Mouse (Mus musculus) heart, embryonic 16.5 days (tissue): ENCODE results near the gene Eif3l. TPM values are rescaled to one million over a fixed set of nuclear protein-coding genes. Genes with fewer than 3 reads are reported as not detected.

ENCODE experiments used
- ATAC-seq: fragments of 200-750 bp; cut with Nextera tagmentation; replicated peaks from 2 replicates; pipeline ENCODE4 v1.8.0; 2017; ENCODE audit warnings: moderate number of reproducible peaks; ENCODE audit not compliant: insufficient read depth, low FRiP score; ENCODE audit errors: extremely low read depth
- H3K27ac ChIP-seq: fragments of 300-500 bp; sonication (generic); 2 replicates; pipeline ENCODE4 v1.5.1; 2014; ENCODE audit warnings: mild to moderate bottlenecking, low read length, control low read depth, moderate library complexity
- H3K27me3 ChIP-seq: fragments of 300-500 bp; sonication (generic); 2 replicates; pipeline ENCODE4 v1.6.1; 2014; ENCODE audit warnings: low read length, mixed read lengths; ENCODE audit not compliant: control insufficient read depth, insufficient read depth
- H3K36me3 ChIP-seq: fragments of 300-500 bp; sonication (generic); 2 replicates; pipeline ENCODE4 v1.6.1; 2014; ENCODE audit not compliant: control insufficient read depth, insufficient read depth
- H3K4me1 ChIP-seq: fragments of 300-500 bp; sonication (generic); 2 replicates; pipeline ENCODE4 v1.6.1; 2014; ENCODE audit warnings: low read length, mixed read lengths; ENCODE audit not compliant: control insufficient read depth, insufficient read depth
- H3K4me2 ChIP-seq: fragments of 300-500 bp; sonication (generic); 2 replicates; pipeline ENCODE4 v1.6.1; 2014; ENCODE audit warnings: low read depth, mild to moderate bottlenecking, control low read depth, low read length
- H3K4me3 ChIP-seq: fragments of 300-500 bp; sonication (generic); 2 replicates; pipeline ENCODE4 v1.5.1; 2014; ENCODE audit warnings: mild to moderate bottlenecking, control low read depth, low read length
- H3K9ac ChIP-seq: fragments of 300-500 bp; sonication (generic); 2 replicates; pipeline ENCODE4 v1.6.1; 2014; ENCODE audit warnings: low read length, control low read depth
- H3K9me3 ChIP-seq: fragments of 300-500 bp; sonication (generic); replicated peaks from 2 replicates; pipeline ENCODE4 v1.6.1; 2016; ENCODE audit warnings: low read length; ENCODE audit not compliant: control insufficient read depth
- WGBS: fragments of 180-500 bp; shearing (Covaris S2); extraction: QIAGEN DNeasy Blood & Tissue Kit; methylation state at CpG from one replicate; pipeline ENCODE4 v1.1.7; 2014; 5-methylcytosine and 5-hydroxymethylcytosine counted together
- polyA plus RNA-seq: library from polyadenylated mRNA; unstranded; fragments of >200 nt; fragmentation: Nextera tagmentation; extraction: Ambion mirVana; gene quantifications from 2 replicates; pipeline ENCODE4 v1.2.1, GENCODE M21; 2015

The Eif3l gene
- polyA plus RNA-seq, 1 experiment from 2014 or later, result 161 TPM

DNA sequence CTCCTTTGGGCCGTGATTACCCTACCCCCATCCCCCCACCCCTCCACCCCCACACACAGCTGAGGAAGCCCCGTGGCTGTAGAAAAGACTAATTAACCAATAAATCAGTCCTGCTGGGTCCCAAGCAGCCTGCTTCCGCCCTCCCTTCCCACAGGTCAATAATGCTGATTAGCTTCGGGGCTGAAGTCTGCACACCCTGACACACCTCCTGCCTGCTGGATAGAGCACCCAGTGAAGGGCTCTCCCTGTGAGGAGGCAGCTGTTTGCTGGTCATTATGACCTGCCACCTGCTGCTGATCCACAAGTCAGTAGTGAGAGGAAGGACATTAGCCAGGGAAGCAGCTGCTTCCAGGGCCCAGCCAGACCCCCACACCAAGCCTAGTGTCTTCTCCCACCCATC lies 30.1 kb upstream of the Eif3l start:
- H3K9me3 ChIP-seq, result no peaks in the 10 kb centered on the region
- H3K4me2 ChIP-seq, result no peak overlapping the region
- WGBS, result 41% methylated on average over 4 of the region's 4 CpGs
- no peak overlapping the region for H3K4me3 ChIP-seq
- H3K9ac ChIP-seq, result no peak overlapping the region
- no peak for ATAC-seq
- H3K27me3 ChIP-seq, result peaks cover 39% of the 10 kb centered on the region
- no peak overlapping the region for H3K27ac ChIP-seq
- H3K4me1 ChIP-seq, result peaks cover 16% of the 10 kb centered on the region
- H3K36me3 ChIP-seq, result no peaks in the 10 kb centered on the region

- Histone ChIP-seq H3K9me3 (no peaks in the 10 kb centered on the region), H3K9ac (no peak overlapping the region), H3K4me2 (no peak overlapping the region), H3K27ac (no peak overlapping the region), H3K36me3 (peaks cover 8% of the 10 kb centered on the region), H3K27me3 (peaks cover 13% of the 10 kb centered on the region), H3K4me1 (no peaks in the 10 kb centered on the region), H3K4me3 (no peak overlapping the region)
- no peak for ATAC-seq
- 62% methylated on average over 4 of the region's 4 CpGs for WGBS
Observed at GRCm38 (mm10) chr15:79048186-79048585, 26.8 kb upstream of the Eif3l start.

- 0 out of 2 replicates have a peak, but pooled peaks have one; percentile 29 for ATAC-seq
Observed at GRCm38 (mm10) chr15:79050160-79050845, 24.7 kb upstream of the Eif3l start.

GRCm38 (mm10) chr15:79050964-79051363 lies 24.0 kb upstream of the Eif3l start:
- H3K27me3 ChIP-seq, result 0 out of 2 replicates have a peak, but pooled peaks cover 2% of the 10 kb centered on the region
- H3K4me3 ChIP-seq, result no peak overlapping the region
- H3K4me1 ChIP-seq, result no peaks in the 10 kb centered on the region
- ATAC-seq, result no peak
- no peak overlapping the region for H3K4me2 ChIP-seq
- WGBS, result 71% methylated on average over 2 of the region's 2 CpGs
- no peak overlapping the region for H3K9ac ChIP-seq
- H3K27ac ChIP-seq, result no peak overlapping the region
- no peaks in the 10 kb centered on the region for H3K9me3 ChIP-seq
- peaks cover 35% of the 10 kb centered on the region for H3K36me3 ChIP-seq

More at GRCm38 (mm10) chr15:79050160-79050845, 24.7 kb upstream of the Eif3l start:
- Histone ChIP-seq H3K27ac (no peak overlapping the region), H3K4me2 (no peak overlapping the region), H3K4me1 (no peaks in the 10 kb centered on the region), H3K27me3 (0 out of 2 replicates have a peak, but pooled peaks cover 2% of the 10 kb centered on the region), H3K4me3 (no peak overlapping the region), H3K9ac (no peak overlapping the region), H3K36me3 (peaks cover 28% of the 10 kb centered on the region), H3K9me3 (no peaks in the 10 kb centered on the region)
- 58% methylated on average over 9 of the region's 9 CpGs for WGBS

DNA sequence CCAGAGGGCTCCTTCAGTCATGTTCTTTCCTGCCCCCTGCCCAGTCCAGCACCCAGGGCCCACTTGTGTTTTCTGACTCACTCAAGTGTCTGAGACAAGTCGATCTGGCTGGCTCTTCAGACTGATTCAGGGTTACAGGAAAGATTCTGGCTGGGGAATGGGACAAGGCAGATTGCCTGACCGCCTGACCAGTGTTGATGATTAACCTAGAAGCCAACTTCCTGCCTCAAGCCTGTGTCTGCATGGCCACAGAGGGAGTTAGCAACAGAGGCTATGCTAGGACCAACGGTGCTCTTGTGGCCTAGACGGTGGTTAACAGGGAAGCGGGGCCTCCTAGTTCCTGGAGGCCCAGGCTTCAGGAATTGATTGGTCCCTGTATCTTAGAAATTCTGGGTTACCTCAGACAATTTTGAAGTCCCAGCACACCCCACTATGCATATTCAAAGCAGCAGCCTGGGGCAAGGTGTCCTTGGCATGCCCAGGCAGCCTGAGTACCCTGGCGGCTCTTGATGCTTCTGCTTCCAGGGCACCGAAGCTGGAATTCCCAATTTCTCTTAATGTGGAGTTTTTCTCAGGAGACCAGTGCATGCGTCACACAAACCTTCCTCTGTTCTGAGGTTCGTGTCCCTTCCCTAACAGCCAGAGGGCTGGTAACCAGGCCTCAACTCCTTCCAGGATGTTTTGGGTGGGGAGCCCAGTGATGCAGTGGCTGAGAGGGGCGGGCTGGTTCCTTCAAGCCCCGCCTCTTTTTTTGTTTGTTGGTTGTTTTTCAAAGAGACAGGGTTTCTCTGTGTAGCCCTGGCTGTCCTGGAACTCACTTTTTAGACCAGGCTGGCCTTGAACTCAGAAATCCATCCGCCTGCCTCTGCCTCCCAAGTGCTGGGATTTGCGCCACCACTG lies 23.3 kb upstream of the Eif3l start:
- Histone ChIP-seq H3K4me3 (no peak overlapping the region), H3K9ac (no peak overlapping the region), H3K27me3 (0 out of 2 replicates have a peak, but pooled peaks cover 2% of the 10 kb centered on the region), H3K36me3 (peaks cover 42% of the 10 kb centered on the region), H3K4me1 (no peaks in the 10 kb centered on the region), H3K4me2 (no peak overlapping the region), H3K9me3 (no peaks in the 10 kb centered on the region), H3K27ac (no peak overlapping the region)
- 68% methylated on average over 13 of the region's 13 CpGs for WGBS
- ATAC-seq, result no peak

GRCm38 (mm10) chr15:79052366-79052765 lies 22.6 kb upstream of the Eif3l start:
- 82% methylated on average over 2 of the region's 2 CpGs for WGBS

DNA sequence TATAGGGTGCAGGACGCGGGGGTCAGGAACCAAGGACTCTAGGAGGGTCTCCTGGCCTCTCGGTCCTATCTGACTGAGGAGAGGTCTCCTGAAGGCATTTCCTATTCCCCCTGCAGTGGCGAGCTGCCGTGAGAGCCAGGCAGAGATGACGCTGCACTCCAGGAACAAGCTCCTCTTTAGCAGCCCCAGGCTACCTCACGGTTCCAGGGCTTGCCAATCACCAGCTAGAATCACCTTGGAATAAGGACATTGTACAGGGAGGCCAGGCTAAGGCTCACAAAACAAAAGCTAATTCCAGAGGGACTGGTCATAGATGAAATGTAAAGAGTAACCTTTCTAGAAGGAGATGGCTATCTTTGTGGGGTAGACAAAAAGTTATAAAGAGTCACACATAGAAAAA lies 18.4 kb upstream of the Eif3l start:
- no peaks in the 10 kb centered on the region for H3K9me3 ChIP-seq
- H3K27ac ChIP-seq, result no peak overlapping the region
- H3K27me3 ChIP-seq, result no peaks in the 10 kb centered on the region
- no peak overlapping the region for H3K4me2 ChIP-seq
- H3K36me3 ChIP-seq, result peaks cover 59% of the 10 kb centered on the region
- no peak overlapping the region for H3K4me3 ChIP-seq
- peaks cover 7% of the 10 kb centered on the region for H3K4me1 ChIP-seq
- WGBS, result 89% methylated on average over 7 of the region's 7 CpGs
- ATAC-seq, result no peak
- H3K9ac ChIP-seq, result no peak overlapping the region

More at GRCm38 (mm10) chr15:79052366-79052765, 22.6 kb upstream of the Eif3l start:
- Histone ChIP-seq H3K4me2 (no peak overlapping the region), H3K9me3 (no peaks in the 10 kb centered on the region), H3K4me3 (no peak overlapping the region), H3K4me1 (no peaks in the 10 kb centered on the region), H3K27me3 (0 out of 2 replicates have a peak, but pooled peaks cover 2% of the 10 kb centered on the region), H3K27ac (no peak overlapping the region), H3K36me3 (peaks cover 42% of the 10 kb centered on the region), H3K9ac (no peak overlapping the region)
- no peak for ATAC-seq

- H3K9ac ChIP-seq, result no peak overlapping the region
- no peaks in the 10 kb centered on the region for H3K9me3 ChIP-seq
- no peak for ATAC-seq
- 80% methylated on average over 6 of the region's 6 CpGs for WGBS
- H3K4me1 ChIP-seq, result peaks cover 13% of the 10 kb centered on the region
- no peak overlapping the region for H3K27ac ChIP-seq
- H3K4me2 ChIP-seq, result no peak overlapping the region
- H3K4me3 ChIP-seq, result no peak overlapping the region
- peaks cover 53% of the 10 kb centered on the region for H3K36me3 ChIP-seq
- H3K27me3 ChIP-seq, result no peaks in the 10 kb centered on the region
Observed at GRCm38 (mm10) chr15:79057850-79058249, 17.1 kb upstream of the Eif3l start.
